Mouse (Mus musculus) CD4-positive, CD25-positive, alpha-beta regulatory T cell, adult 4 months (primary cell): Measurements from ENCODE around the gene Ankar. TPM values are rescaled to one million over a fixed set of nuclear protein-coding genes. Genes with fewer than 3 reads are reported as not detected.

Experiments used
- ATAC-seq: one replicate; pipeline ENCODE4 v1.8.0; 2017
- polyA plus RNA-seq, 2 experiments: library from polyadenylated mRNA; unstranded; fragments of 100-300 nt; shearing (Covaris generic); gene quantifications; one replicate each; pipeline ENCODE4 v1.2.1; 2017

Ankar gene
- polyA plus RNA-seq, 2 experiments from 2014 or later: not detected

GRCm38 (mm10) chr1:72710753-72711653 lies 10.6 kb upstream of the Ankar start, which contains the start of gene Rpl37a:
Gene Rpl37a (plus strand): TSS chr1:72711290.
- peak; percentile 93 for ATAC-seq

- no peak for ATAC-seq
These were observed 7.1 kb upstream of the Ankar start for GRCm38 (mm10) chr1:72707525-72707924.

- ATAC-seq: no peak
These were observed 1.7 kb downstream of the Ankar start for GRCm38 (mm10) chr1:72698651-72699050.

- no peak for ATAC-seq
These were observed 4.1 kb downstream of the Ankar start for GRCm38 (mm10) chr1:72696256-72696655.

GRCm38 (mm10) chr1:72673070-72673469 lies 27.3 kb downstream of the Ankar start:
- ATAC-seq: no peak

GRCm38 (mm10) chr1:72640658-72641410 lies 59.5 kb downstream of the Ankar start:
- peak; percentile 41 for ATAC-seq

GRCm38 (mm10) chr1:72635221-72635620 lies 65.2 kb downstream of the Ankar start:
- no peak for ATAC-seq

- ATAC-seq: no peak
These were observed 88.2 kb downstream of the Ankar start for GRCm38 (mm10) chr1:72612172-72612571.

- no peak for ATAC-seq
These were observed 90.2 kb downstream of the Ankar start for GRCm38 (mm10) chr1:72609887-72610877.

- no peak for ATAC-seq
These were observed 91.2 kb downstream of the Ankar start for GRCm38 (mm10) chr1:72609129-72609528.

GRCm38 (mm10) chr1:72606186-72606673 lies 94.1 kb downstream of the Ankar start:
- no peak for ATAC-seq

GRCm38 (mm10) chr1:72602803-72603202 lies 97.6 kb downstream of the Ankar start:
- no peak for ATAC-seq

GRCm38 (mm10) chr1:72602186-72602585 lies 98.2 kb downstream of the Ankar start:
- no peak for ATAC-seq

- no peak for ATAC-seq
These were observed 99.1 kb downstream of the Ankar start for GRCm38 (mm10) chr1:72601233-72601632.

GRCm38 (mm10) chr1:72600778-72601177 lies 99.6 kb downstream of the Ankar start:
- no peak for ATAC-seq

- ATAC-seq: no peak
These were observed 101.0 kb downstream of the Ankar start for GRCm38 (mm10) chr1:72599146-72600101.

GRCm38 (mm10) chr1:72596231-72596630 lies 104.1 kb downstream of the Ankar start:
- ATAC-seq: no peak

GRCm38 (mm10) chr1:72595686-72596085 lies 104.7 kb downstream of the Ankar start:
- ATAC-seq: no peak

- no peak for ATAC-seq
These were observed 106.9 kb downstream of the Ankar start for GRCm38 (mm10) chr1:72593340-72593951.
